Mouse (Mus musculus): ENCODE measurements around the gene Kcnip2. TPM values are rescaled to one million over a fixed set of nuclear protein-coding genes. Genes with fewer than 3 reads are reported as not detected.

Kcnip2 gene
- 0.19 and 0.22 TPM in 2 replicates for polyA plus RNA-seq (2015; fragmentation: Nextera tagmentation; extraction: Ambion mirVana)

GRCm38 (mm10) chr19:45815831-45816405 lies at the start of gene Kcnip2:
Gene Kcnip2, minus strand, starts transcription at chr19:45816061.

GRCm38 (mm10) chr19:45783181-45783932 lies 32.5 kb downstream of the Kcnip2 start, which contains the start of gene Mgea5:
Gene Mgea5, minus strand, starts transcription at chr19:45783837.

GRCm38 (mm10) chr19:45749243-45750043 lies 66.4 kb downstream of the Kcnip2 start, which contains the start of gene Npm3:
Gene Npm3, minus strand, starts transcription at chr19:45749591.

GRCm38 (mm10) chr19:45742218-45742983 lies 73.5 kb downstream of the Kcnip2 start, which contains the start of gene Fgf8:
Gene Fgf8, minus strand, starts transcription at chr19:45742915.

Other genes with a start within 250 kb of the Kcnip2 start
- 3.6 and 4.4 TPM in 2 replicates for gene Fbxw4, start 155.7 kb downstream of the Kcnip2 start, polyA plus RNA-seq (2015; fragmentation: Nextera tagmentation; extraction: Ambion mirVana)
- gene Fgf8, start 73.1 kb downstream of the Kcnip2 start, polyA plus RNA-seq (2015; fragmentation: Nextera tagmentation; extraction: Ambion mirVana), result not detected in 2 replicates
- gene Npm3, start 66.5 kb downstream of the Kcnip2 start, polyA plus RNA-seq (2015; fragmentation: Nextera tagmentation; extraction: Ambion mirVana), result 6.2 and 7.5 TPM in 2 replicates
- gene Mgea5, start 32.2 kb downstream of the Kcnip2 start, polyA plus RNA-seq (2015; fragmentation: Nextera tagmentation; extraction: Ambion mirVana), result 17.5 and 20.8 TPM in 2 replicates
- 7.6 and 8.4 TPM in 2 replicates for gene Armh3, start 182.4 kb upstream of the Kcnip2 start, polyA plus RNA-seq (2015; fragmentation: Nextera tagmentation; extraction: Ambion mirVana)
- 3.8 and 4.7 TPM in 2 replicates for gene Hps6, start 187.4 kb upstream of the Kcnip2 start, polyA plus RNA-seq (2015; fragmentation: Nextera tagmentation; extraction: Ambion mirVana)
- 9.8 and 9.9 TPM in 2 replicates for gene Pprc1, start 228.8 kb upstream of the Kcnip2 start, polyA plus RNA-seq (2015; fragmentation: Nextera tagmentation; extraction: Ambion mirVana)
- gene Ldb1, start 229.2 kb upstream of the Kcnip2 start, polyA plus RNA-seq (2015; fragmentation: Nextera tagmentation; extraction: Ambion mirVana), result 47.4 and 50.2 TPM in 2 replicates

Measured in skeletal muscle tissue, postnatal 0 days (tissue).